Mouse (Mus musculus) stomach, embryonic 15.5 days (tissue): Measurements from ENCODE around the gene Prm2. TPM values are rescaled to one million over a fixed set of nuclear protein-coding genes. Genes with fewer than 3 reads are reported as not detected.

ENCODE experiments used
- ATAC-seq: fragments of 200-750 bp; cut with Nextera tagmentation; 2 replicates; pipeline ENCODE4 v1.8.0; 2017; ENCODE audit warnings: low read depth, moderate number of reproducible peaks, moderate TSS enrichment; ENCODE audit not compliant: insufficient read depth, low FRiP score
- H3K27ac ChIP-seq: fragments of 300-500 bp; sonication (generic); 2 replicates; pipeline ENCODE4 v1.5.1; 2015; ENCODE audit warnings: mild to moderate bottlenecking, inconsistent platforms
- H3K27me3 ChIP-seq: fragments of 300-500 bp; sonication (generic); replicated peaks from 2 replicates; pipeline ENCODE4 v1.6.1; 2015; ENCODE audit warnings: inconsistent platforms
- H3K36me3 ChIP-seq: fragments of 300-500 bp; sonication (generic); 2 replicates; pipeline ENCODE4 v1.6.1; 2015; ENCODE audit warnings: inconsistent platforms
- H3K4me1 ChIP-seq: fragments of 300-500 bp; sonication (generic); 2 replicates; pipeline ENCODE4 v1.6.1; 2015; ENCODE audit warnings: inconsistent platforms
- H3K4me2 ChIP-seq: fragments of 300-500 bp; sonication (generic); 2 replicates; pipeline ENCODE4 v1.6.1; 2015; ENCODE audit warnings: mild to moderate bottlenecking, inconsistent platforms
- H3K4me3 ChIP-seq: fragments of 300-500 bp; sonication (generic); replicated peaks from 2 replicates; pipeline ENCODE4 v1.5.1; 2015; ENCODE audit warnings: inconsistent platforms
- H3K9ac ChIP-seq: fragments of 300-500 bp; sonication (generic); 2 replicates; pipeline ENCODE4 v1.6.1; 2015; ENCODE audit warnings: inconsistent platforms
- H3K9me3 ChIP-seq: fragments of 300-500 bp; sonication (generic); 2 replicates; pipeline ENCODE4 v1.6.1; 2016; ENCODE audit warnings: inconsistent platforms
- WGBS: fragments of 180-500 bp; shearing (Covaris S2); methylation state at CpG from one replicate; pipeline ENCODE4 v1.1.7; 2015; 5-methylcytosine and 5-hydroxymethylcytosine counted together
- polyA plus RNA-seq: library from polyadenylated mRNA; unstranded; fragments of >200 nt; fragmentation: Nextera tagmentation; extraction: Ambion mirVana; gene quantifications from 2 replicates; pipeline ENCODE4 v1.2.1, GENCODE M21; 2015

Gene Prm2
- polyA plus RNA-seq, 1 experiment from 2014 or later, result not detected

- WGBS, result 40% methylated on average over 7 of the region's 7 CpGs
- H3K4me1 ChIP-seq, result peaks cover 10% of the 10 kb centered on the region; the same call in 1 of the 2 replicates
- no peak for ATAC-seq
These were observed 46.7 kb downstream of the Prm2 start for GRCm38 (mm10) chr16:10749226-10749625.

More at GRCm38 (mm10) chr16:10749226-10749625, 46.7 kb downstream of the Prm2 start:
- Histone ChIP-seq H3K9me3 (no peaks in the 10 kb centered on the region), H3K27me3 (no peaks in the 10 kb centered on the region), H3K9ac (no peak overlapping the region), H3K27ac (no peak overlapping the region), H3K4me3 (no peak overlapping the region), H3K4me2 (no peak overlapping the region), H3K36me3 (no peaks in the 10 kb centered on the region)

Other genes with a start within 250 kb of the Prm2 start
- 9.0 and 10.2 TPM in 2 replicates for gene Socs1, start 10.6 kb downstream of the Prm2 start, polyA plus RNA-seq
- not detected in 2 replicates for gene Tnp2, start 7.5 kb downstream of the Prm2 start, polyA plus RNA-seq
- gene Prm3, start 5.2 kb downstream of the Prm2 start, polyA plus RNA-seq, result not detected in 2 replicates
- gene Prm1, start 9.7 kb upstream of the Prm2 start, polyA plus RNA-seq, result not detected in 2 replicates
- gene Gm11172, start 16.8 kb upstream of the Prm2 start, polyA plus RNA-seq, result not detected in 2 replicates
- 3.4 and 3.7 TPM in 2 replicates for gene Rmi2, start 38.9 kb upstream of the Prm2 start, polyA plus RNA-seq